Mouse (Mus musculus): ENCODE results near the gene Pyy.

DNA sequence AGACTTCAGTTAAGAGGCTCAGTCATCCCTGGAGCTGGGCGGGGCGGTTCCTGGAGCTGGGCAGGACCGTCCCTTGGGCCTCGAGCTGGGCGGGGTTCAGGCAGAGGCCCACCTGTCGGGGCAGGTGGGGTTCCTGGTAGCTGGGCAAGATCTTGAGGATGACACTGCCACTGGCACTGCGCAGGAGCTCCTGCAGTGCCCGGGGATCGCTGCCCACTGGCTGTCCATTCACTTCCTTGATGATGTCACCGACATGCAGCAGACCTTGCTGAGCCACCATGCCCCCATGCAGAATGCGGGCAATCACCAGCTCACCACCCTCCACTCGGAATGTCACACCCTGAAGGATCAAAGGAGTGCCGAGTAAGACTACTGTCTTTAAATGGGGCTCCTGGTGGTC is 44.6 kb downstream of the Pyy start:
- TF ChIP-seq EP300 (IDR thresholded peaks at IDR 0.05; ENCODE audit: low read depth) (no peak), CTCF (IDR thresholded peaks at IDR 0.05; ENCODE audit: low read depth) (no peak)

All from liver, embryonic 14.5 days (tissue).